Mouse (Mus musculus) embryonic stem cell, embryonic (primary cell): ENCODE data around the gene Fntb.

ENCODE experiments used
- CTCF ChIA-PET, 4 experiments: fragments of 300-600 bp in 2 of 4; fragments of 350-600 bp in 2 of 4; sonication (Branson Sonifier 250); formaldehyde crosslinking; loops; one replicate each; lab custom pipeline; 2022; ENCODE audit warnings: inconsistent platforms in 2 of 4; lab: Charles Lee
- POLR2A ChIA-PET, 4 experiments: fragments of 300-600 bp in 2 of 4; fragments of 350-600 bp in 2 of 4; sonication (Branson Sonifier 250); formaldehyde crosslinking; loops; one replicate each; lab custom pipeline; 2022; ENCODE audit warnings: antibody characterized with exemption in 4 of 4, inconsistent platforms in 1 of 4; lab: Charles Lee

The Fntb gene

DNA sequence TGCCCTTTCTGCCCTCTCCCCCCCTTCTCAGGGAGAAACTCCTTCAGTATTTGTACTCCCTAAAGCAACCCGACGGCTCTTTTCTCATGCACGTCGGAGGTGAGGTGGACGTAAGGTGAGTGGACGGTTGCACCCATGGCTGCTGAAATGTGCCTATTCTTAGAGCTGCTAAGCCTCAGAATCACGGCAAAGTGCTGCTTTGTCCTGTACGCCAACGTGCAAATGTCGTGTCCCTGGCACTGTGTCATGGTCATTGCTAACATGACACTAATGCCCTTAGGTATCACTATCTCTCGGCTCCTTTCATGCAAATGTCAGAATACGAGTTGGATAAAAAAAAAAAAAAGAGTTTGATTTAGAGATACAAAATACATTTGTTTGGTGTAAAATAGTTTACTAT lies 122.6 kb downstream of the Fntb start:
- ChIA-PET CTCF (interaction anchor here in 2 of 4 experiments (1.2 to 2.3 kb wide), 2 partner anchors 13 to 51 kb away, joined by 3 to 14 read pairs; no protein-coding TSS in a partner anchor), POLR2A (interaction anchor here in 3 of 4 experiments (0.7 to 9.3 kb wide), 12 partner anchors 8 to 78 kb away, joined by 3 to 83 read pairs (median 5); no protein-coding TSS in a partner anchor)

DNA sequence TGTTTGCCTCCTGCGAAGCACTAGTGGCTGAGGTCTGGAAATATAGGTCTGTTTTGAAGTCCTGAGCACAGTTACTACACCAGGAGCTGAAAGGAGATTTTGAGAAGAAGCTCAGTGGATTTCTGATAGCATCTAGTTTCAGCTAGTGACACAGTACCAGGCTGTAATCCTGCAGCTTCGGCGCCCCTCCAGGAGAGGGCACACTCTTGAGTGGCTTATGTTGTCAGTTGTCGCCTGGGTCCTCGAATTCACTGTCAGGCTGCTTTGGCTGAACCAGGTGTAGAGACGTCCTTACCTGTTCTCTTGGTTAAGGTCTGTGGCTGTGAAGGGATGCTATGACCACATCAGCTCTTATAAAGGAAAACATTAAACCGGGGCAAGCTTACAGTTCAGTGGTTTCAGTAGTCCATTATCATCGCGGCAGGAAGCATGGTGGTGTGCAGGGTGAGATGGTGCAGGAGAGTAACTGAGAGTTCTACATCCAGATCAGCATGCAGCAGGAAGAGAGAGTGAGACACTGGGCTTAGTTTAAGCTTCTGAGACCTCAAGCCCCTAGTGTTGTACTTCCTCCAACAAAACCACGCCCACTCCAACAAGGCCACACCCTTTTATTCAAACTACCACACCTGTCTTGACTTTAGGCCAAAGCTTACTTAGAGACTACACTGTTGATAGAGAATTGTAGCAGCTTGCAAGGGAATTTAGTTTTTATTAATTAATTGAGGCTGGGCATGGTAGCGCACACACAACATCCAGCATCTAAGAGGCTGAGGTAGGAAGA lies 124.2 kb downstream of the Fntb start:
- POLR2A ChIA-PET, result interaction anchor here (0.6 to 9.3 kb wide), 37 partner anchors 9 to 511 kb away, joined by 3 to 83 read pairs (median 4); partner anchors contain the start of gene Max (in 1 of the 4)

DNA sequence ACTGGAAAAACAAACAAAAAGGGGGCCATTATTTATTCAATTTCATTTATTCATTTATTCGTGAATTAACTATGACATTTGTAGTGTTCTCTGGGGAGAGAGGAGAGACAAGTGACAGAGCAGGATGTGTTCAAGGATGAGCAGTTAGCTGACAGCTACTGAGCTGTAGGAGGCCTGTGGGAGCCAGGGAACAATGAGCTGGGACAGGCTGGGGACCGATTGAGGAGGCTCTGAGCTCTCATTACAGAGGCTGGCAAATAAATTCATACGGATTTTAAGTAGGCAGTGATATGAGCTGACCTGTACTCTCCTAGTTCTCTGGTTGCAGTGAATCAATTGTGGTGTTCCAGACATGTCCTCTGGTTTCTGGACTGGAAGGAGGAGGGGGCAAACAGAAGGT lies 125.8 kb downstream of the Fntb start:
- CTCF ChIA-PET, result interaction anchor here in 1 of 4 experiments (2.5 to 3.2 kb wide), 2 partner anchors 10 kb away, joined by 9 to 17 read pairs; no protein-coding TSS in a partner anchor
- POLR2A ChIA-PET, result interaction anchor here in 2 of 4 experiments (0.6 to 9.3 kb wide), 8 partner anchors 9 to 110 kb away, joined by 3 to 83 read pairs (median 10); no protein-coding TSS in a partner anchor

More for the DNA sequence above, 124.2 kb downstream of the Fntb start:
- CTCF ChIA-PET, result interaction anchor here (0.5 to 3.2 kb wide), 30 partner anchors 8 to 712 kb away, joined by 3 to 17 read pairs (median 4); partner anchors contain the start of genes Max (in 2 of the 4) and Esr2 (in 1 of the 4)

DNA sequence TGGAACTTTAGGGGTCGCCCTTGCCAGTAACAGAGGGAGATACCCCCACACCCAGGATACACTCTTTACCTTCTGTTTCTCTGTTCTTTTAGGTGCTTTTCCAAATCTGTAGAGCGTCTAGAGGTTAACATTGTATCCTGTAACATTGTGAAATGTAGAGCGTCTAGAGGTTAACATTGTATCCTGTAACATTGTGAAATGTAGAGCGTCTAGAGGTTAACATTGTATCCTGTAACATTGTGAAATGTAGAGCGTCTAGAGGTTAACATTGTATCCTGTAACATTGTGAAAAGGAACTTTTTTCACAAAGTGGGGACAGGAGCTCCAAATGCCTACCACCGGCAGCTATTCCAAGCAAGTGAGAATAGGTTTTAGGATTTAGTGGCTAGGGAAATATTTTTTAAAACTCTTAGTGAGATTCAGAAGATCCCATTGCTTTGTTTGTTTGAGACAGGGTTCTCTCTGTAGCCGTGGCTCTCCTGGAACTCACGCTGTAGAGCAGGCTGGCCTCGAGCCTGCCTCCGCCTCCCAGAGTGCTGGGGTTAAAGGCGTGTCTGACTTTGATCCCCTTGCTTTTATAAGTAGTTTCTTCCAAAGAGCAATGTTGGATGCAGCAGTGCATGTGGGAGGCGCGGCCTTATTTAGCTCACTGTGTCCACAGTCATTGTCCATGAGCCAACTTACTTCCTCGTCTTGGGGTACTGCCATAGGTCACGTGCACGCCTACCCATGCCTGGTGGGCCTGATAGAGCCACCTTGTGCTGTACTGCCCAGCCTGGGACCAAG lies 127.7 kb downstream of the Fntb start:
- CTCF ChIA-PET, result interaction anchor here (0.6 to 3.2 kb wide), 6 partner anchors 9 to 727 kb away, joined by 3 to 12 read pairs (median 4); no protein-coding TSS in a partner anchor
- POLR2A ChIA-PET, result interaction anchor here (0.6 to 9.3 kb wide), 18 partner anchors 8 to 105 kb away, joined by 3 to 83 read pairs (median 5); no protein-coding TSS in a partner anchor

GRCm38 (mm10) chr12:76894792-76895559 lies 129.6 kb downstream of the Fntb start:
- ChIA-PET POLR2A (interaction anchor here (0.6 to 9.3 kb wide), 33 partner anchors 7 to 67 kb away, joined by 3 to 83 read pairs (median 4); partner anchors contain the start of gene Max (in 1 of the 4)), CTCF (interaction anchor here in 3 of 4 experiments (0.7 to 3.2 kb wide), 9 partner anchors 11 to 58 kb away, joined by 3 to 12 read pairs (median 6); no protein-coding TSS in a partner anchor)

DNA sequence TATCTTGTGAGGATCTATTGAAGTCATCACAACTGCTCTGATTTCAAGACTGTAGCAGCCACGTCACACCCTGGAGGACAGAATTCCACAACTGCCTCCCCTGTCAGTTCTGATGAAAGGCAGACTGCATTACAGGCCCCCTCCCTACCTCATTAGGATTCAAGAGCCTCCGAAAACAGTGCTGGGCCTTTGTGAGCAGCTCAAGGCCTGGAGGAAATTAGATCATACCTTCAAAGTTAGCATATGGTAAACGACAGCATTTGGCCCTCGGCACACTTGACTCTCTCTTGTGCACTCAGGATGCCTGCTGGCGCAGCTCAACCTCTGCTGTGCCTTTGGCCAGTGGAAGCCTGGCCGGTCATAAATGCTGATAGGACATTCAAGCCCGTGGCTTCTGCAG lies 130.4 kb downstream of the Fntb start:
- CTCF ChIA-PET, result interaction anchor here in 2 of 4 experiments (0.7 to 3.2 kb wide), 9 partner anchors 10 to 59 kb away, joined by 3 to 12 read pairs (median 5); no protein-coding TSS in a partner anchor
- POLR2A ChIA-PET, result interaction anchor here in 3 of 4 experiments (0.6 to 5.7 kb wide), 28 partner anchors 8 to 281 kb away, joined by 3 to 30 read pairs (median 4); partner anchors contain the start of gene Max (in 1 of the 3)

GRCm38 (mm10) chr12:76896566-76896965 lies 131.2 kb downstream of the Fntb start:
- CTCF ChIA-PET, result interaction anchor here in 3 of 4 experiments (0.6 to 1.8 kb wide), 6 partner anchors 12 to 351 kb away, joined by 3 to 18 read pairs (median 6); no protein-coding TSS in a partner anchor
- POLR2A ChIA-PET, result interaction anchor here in 3 of 4 experiments (0.5 to 5.7 kb wide), 22 partner anchors 9 to 69 kb away, joined by 3 to 30 read pairs (median 4); no protein-coding TSS in a partner anchor

GRCm38 (mm10) chr12:76897006-76897405 lies 131.6 kb downstream of the Fntb start:
- CTCF ChIA-PET, result interaction anchor here in 3 of 4 experiments (0.6 to 1.5 kb wide), 6 partner anchors 13 to 352 kb away, joined by 3 to 18 read pairs (median 6); no protein-coding TSS in a partner anchor
- POLR2A ChIA-PET, result interaction anchor here in 3 of 4 experiments (0.5 to 5.7 kb wide), 12 partner anchors 10 to 68 kb away, joined by 3 to 30 read pairs (median 4); partner anchors contain the start of gene Max (in 1 of the 3)

DNA sequence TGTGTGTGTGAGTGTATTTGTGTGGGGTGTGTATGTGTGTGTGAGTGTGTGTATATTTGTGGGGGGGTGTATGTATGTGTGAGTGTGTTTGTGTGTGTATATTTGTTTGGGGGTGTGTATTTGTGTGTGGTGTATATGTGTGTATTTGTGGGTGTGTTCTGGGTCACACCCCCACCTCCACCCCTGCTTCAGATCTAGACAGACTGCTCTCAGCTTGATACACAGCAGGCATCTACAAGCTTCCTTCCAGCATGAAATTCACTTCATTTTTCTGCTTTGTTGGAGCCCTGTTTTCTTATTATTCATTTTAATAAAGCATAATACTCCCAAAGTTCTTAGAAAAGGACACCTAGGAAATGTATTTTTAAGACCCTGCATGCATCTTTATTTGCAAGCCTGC lies 132.8 kb downstream of the Fntb start:
- POLR2A ChIA-PET, result interaction anchor here in 2 of 4 experiments (1.4 to 5.7 kb wide), 3 partner anchors 8 to 19 kb away, joined by 4 to 50 read pairs (median 27); no protein-coding TSS in a partner anchor
- CTCF ChIA-PET, result interaction anchor here in 1 of 4 experiments (0.6 kb wide), 1 partner anchor 78 kb away, joined by 3 read pairs; no protein-coding TSS in a partner anchor

DNA sequence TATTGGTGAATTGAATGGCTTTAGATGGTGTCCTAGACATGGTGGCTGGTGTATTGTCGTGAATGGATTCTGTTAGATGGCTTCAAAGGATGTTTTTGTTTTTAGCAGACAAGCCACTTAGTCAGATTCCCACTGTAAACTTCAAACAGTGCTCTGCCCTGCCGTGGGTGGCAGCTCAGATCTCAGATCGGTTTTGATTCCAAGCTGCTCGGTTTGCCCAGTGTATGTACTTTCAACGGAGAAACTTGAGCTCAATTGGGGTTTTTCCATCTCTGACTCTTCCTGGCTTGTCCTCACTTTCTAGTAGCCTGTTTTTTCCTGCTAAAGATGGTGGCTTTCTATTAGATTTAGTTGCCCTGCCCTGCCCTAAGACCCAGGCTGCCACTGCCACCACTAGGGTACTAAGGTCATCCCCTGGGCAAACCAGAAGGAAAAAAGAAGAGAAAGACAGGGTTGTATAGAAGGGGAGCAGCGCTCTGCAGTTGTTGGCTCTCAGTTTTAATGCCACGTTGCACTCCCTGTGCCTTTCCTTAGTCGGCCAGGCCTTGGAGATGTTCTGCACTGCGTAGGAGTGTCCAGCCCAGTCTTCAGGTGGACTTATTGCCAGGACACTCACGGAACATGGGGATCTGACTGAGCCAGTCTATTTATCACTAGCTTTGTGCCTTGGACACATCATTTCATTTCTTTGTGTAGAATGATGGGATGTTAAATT lies 134.0 kb downstream of the Fntb start:
- ChIA-PET CTCF (interaction anchor here in 2 of 4 experiments (0.6 to 4.3 kb wide), 2 partner anchors 9 to 154 kb away, joined by 3 to 17 read pairs; no protein-coding TSS in a partner anchor), POLR2A (interaction anchor here (0.7 to 4.8 kb wide), 12 partner anchors 9 to 69 kb away, joined by 3 to 50 read pairs (median 4); no protein-coding TSS in a partner anchor)

DNA sequence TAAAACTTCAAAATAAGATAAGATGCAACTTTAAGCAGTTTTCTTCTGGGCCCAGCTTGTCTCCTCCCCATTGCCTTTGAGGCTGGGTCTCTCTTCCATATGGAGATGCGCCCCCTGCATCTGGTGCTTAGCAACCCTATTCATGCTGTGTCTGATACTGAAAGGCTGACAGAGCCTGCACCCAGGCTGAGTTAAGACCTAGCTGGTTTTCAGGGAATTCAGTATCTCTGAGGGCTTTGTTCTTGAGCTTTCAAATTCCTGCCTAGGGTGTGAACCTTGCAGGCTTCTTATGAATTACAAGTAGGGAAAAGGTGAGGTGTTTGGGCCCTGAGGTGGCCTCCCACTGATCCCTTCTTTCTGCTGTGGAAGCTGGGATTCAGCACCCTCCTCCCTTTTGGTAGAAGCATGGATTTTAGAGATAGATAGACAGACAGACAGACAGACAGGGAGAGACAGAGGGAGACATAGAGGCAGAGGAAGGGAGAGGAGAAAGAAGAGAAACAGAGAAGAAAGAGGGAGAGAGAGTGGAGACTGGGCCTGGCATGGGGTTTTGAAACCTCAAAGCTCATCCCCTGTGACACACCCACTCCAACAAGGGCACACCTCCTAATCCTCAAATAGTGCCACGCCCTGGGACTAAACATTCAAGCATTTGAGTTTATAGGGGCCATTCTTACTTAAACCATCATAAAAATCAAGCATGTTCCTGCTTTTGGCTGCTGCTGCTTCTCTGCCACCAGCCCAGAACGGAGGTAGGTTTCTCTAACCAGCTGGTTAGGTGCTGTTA lies 136.3 kb downstream of the Fntb start:
- ChIA-PET POLR2A (interaction anchor here (0.6 to 4.8 kb wide), 56 partner anchors 8 to 648 kb away, joined by 3 to 59 read pairs (median 6); partner anchors contain the start of genes Max (in 2 of the 4) and Hspa2 (in 1 of the 4)), CTCF (interaction anchor here in 3 of 4 experiments (0.7 to 4.3 kb wide), 14 partner anchors 10 to 149 kb away, joined by 3 to 17 read pairs (median 6); no protein-coding TSS in a partner anchor)

DNA sequence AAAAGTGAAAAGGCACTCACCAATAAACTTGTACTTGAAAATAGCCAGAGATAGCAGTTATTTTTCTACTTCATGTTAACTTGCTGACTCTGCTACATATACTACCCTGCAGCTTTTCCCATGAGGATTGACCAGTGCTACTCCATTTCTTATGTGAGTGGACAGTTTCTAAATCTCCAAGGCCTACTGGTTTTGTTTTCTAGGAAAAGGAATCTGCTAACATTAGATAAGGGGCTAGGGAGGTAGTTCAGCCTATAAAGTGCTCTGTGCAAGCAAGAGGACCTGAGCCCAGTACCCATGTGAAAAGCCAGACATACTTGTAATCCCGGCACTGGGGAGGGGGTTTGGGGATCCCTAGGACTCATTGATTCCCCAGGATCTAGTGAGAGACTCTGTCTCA lies 140.9 kb downstream of the Fntb start:
- ChIA-PET CTCF (interaction anchor here (0.6 to 2.2 kb wide), 8 partner anchors 11 to 1609 kb away, joined by 3 to 7 read pairs (median 3); no protein-coding TSS in a partner anchor), POLR2A (interaction anchor here (0.7 to 4.4 kb wide), 25 partner anchors 8 to 324 kb away, joined by 3 to 27 read pairs (median 4); partner anchors contain the start of gene Max (in 3 of the 4))

DNA sequence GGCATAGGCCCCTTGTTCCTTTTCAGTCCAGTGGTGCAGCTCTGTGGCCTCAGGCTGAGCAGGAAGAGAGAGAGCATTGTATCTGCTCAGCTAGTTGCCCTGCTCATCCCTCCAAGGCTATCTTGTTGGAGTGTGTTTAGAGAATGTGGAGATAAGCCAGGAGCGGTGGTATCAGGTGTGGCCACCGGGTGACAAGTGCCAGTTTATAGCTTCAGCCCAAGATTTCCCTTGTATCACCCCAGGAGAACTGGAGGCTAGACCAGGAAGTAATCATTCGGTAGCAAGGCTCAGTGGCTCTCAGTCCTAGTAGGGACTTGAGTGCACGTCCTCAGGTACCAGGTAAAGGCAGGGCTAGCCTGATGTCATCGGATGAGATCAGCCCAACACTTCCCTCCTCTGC lies 143.8 kb downstream of the Fntb start:
- ChIA-PET CTCF (interaction anchor here in 1 of 4 experiments (1.4 kb wide), 1 partner anchor 72 kb away, joined by 4 read pairs; no protein-coding TSS in a partner anchor), POLR2A (interaction anchor here (0.6 to 6.5 kb wide), 20 partner anchors 7 to 147 kb away, joined by 3 to 59 read pairs (median 4); no protein-coding TSS in a partner anchor)

GRCm38 (mm10) chr12:76910258-76910940 lies 145.0 kb downstream of the Fntb start:
- ChIA-PET CTCF (interaction anchor here in 3 of 4 experiments (0.6 to 1.4 kb wide), 5 partner anchors 21 to 73 kb away, joined by 3 to 4 read pairs (median 3); no protein-coding TSS in a partner anchor), POLR2A (interaction anchor here (0.6 to 6.5 kb wide), 34 partner anchors 8 to 415 kb away, joined by 3 to 59 read pairs (median 4); partner anchors contain the start of gene Max (in 1 of the 4))
